Mouse (Mus musculus) lung, embryonic 16.5 days (tissue): Measurements from ENCODE around the gene Helz. TPM values are rescaled to one million over a fixed set of nuclear protein-coding genes. Genes with fewer than 3 reads are reported as not detected.
A peak's percentile ranks its signal among the peaks of the same experiment; 100 is the strongest.

Experiments
- ATAC-seq: fragments of 200-750 bp; cut with Nextera tagmentation; 2 replicates; pipeline ENCODE4 v1.8.0; 2017; ENCODE audit warnings: low read depth, mild to moderate bottlenecking, moderate library complexity
- H3K27ac ChIP-seq: fragments of 300-500 bp; sonication (generic); 2 replicates; pipeline ENCODE4 v1.5.1; 2014; ENCODE audit warnings: mild to moderate bottlenecking, control low read depth, low read length
- H3K27me3 ChIP-seq: fragments of 300-500 bp; sonication (generic); 2 replicates; pipeline ENCODE4 v1.6.1; 2014; ENCODE audit warnings: low read depth, low read length, mixed read lengths; ENCODE audit not compliant: control insufficient read depth, insufficient read depth
- H3K36me3 ChIP-seq: fragments of 300-500 bp; sonication (generic); 2 replicates; pipeline ENCODE4 v1.6.1; 2014; ENCODE audit warnings: low read length; ENCODE audit not compliant: control insufficient read depth, insufficient read depth
- H3K4me1 ChIP-seq: fragments of 300-500 bp; sonication (generic); replicated peaks from 2 replicates; pipeline ENCODE4 v1.6.1; 2014; ENCODE audit warnings: low read length, mixed read lengths; ENCODE audit not compliant: control insufficient read depth, insufficient read depth
- H3K4me2 ChIP-seq: fragments of 300-500 bp; sonication (generic); 2 replicates; pipeline ENCODE4 v1.6.1; 2014; ENCODE audit warnings: low read depth, low read length, control low read depth
- H3K4me3 ChIP-seq: fragments of 300-500 bp; sonication (generic); 2 replicates; pipeline ENCODE4 v1.5.1; 2014; ENCODE audit warnings: mild to moderate bottlenecking, low read length, control low read depth
- H3K9ac ChIP-seq: fragments of 300-500 bp; sonication (generic); 2 replicates; pipeline ENCODE4 v1.6.1; 2014; ENCODE audit warnings: low read length, control low read depth
- H3K9me3 ChIP-seq: fragments of 300-500 bp; sonication (generic); 2 replicates; pipeline ENCODE4 v1.6.1; 2016; ENCODE audit warnings: low read length; ENCODE audit not compliant: control insufficient read depth
- WGBS: fragments of 180-500 bp; shearing (Covaris S2); extraction: QIAGEN DNeasy Blood & Tissue Kit; methylation state at CpG from one replicate; pipeline ENCODE4 v1.1.7; 2014; 5-methylcytosine and 5-hydroxymethylcytosine counted together
- polyA plus RNA-seq: library from polyadenylated mRNA; unstranded; fragments of >200 nt; fragmentation: Nextera tagmentation; extraction: Ambion mirVana; gene quantifications from 2 replicates; pipeline ENCODE4 v1.2.1, GENCODE M21; 2015

Helz gene
- polyA plus RNA-seq, 1 experiment from 2014 or later, result 21.3 TPM

DNA sequence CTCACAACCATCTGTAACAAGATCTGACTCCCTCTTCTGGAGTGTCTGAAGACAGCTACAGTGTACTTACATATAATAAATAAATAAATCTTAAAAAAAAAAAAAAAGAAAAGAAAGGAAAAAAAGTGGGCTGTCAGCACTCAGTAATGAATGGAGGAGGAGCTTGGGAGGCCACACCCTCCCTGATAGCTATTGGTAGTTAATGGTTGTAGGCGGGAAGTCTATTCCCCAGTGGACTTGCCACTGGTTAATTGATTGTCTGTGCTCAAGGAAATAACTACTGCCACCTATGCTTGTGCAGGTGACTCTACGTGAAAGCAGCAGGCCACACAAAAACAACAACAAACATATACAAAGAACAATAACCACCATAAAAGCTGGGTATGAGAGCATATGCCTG is 31.3 kb upstream of the Helz start:
- no peaks in the 10 kb centered on the region for H3K27me3 ChIP-seq
- H3K4me3 ChIP-seq, result no peak overlapping the region
- H3K9ac ChIP-seq, result no peak overlapping the region
- H3K4me1 ChIP-seq, result peaks cover 4% of the 10 kb centered on the region; the same call in 1 of the 2 replicates
- 92% methylated on average over 2 of the region's 2 CpGs for WGBS
- no peak overlapping the region for H3K4me2 ChIP-seq
- no peaks in the 10 kb centered on the region for H3K9me3 ChIP-seq
- ATAC-seq, result no peak
- H3K36me3 ChIP-seq, result no peaks in the 10 kb centered on the region
- H3K27ac ChIP-seq, result no peak overlapping the region

DNA sequence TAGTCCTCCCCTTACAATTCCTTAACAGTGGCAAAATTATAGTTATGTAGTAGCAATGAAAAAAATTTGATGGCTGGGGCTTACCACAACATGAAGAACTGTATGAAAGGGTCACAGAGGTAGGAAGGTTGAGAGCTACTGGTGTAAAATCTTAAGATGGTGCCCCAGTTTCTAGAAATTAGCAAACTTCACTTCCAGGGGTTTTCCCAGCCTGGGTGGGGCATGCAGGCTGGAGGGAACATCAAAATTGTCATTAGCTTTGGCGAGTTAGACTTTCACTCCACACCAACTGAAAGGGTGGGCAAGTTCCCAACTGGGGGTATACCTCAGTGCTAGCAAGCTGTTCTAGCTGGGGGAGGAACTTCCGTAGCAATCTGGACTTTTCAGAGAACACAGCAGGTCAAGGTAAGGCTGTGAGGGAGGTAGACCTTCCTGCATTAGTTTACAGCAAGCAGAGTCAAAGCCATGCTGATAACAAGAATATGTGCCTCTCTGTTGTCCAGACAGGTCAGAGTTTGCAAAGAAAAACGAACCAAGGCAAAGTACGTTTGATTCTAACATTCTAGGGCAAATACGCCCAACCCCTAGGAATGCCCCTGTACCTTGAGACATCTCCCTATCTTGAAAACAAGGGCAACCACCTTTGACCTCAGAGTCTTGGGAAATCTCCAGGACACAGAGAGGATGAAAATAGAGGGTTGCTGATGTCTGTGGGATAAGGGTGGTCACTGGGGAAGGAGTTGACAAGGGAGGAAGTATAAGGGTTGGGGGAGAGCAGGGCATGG is 28.9 kb upstream of the Helz start:
- ATAC-seq, result no peak
- no peak overlapping the region for H3K4me3 ChIP-seq
- H3K27ac ChIP-seq, result no peak overlapping the region
- no peak overlapping the region for H3K9ac ChIP-seq
- WGBS, result 56% methylated on average over 5 of the region's 5 CpGs
- no peaks in the 10 kb centered on the region for H3K9me3 ChIP-seq
- no peaks in the 10 kb centered on the region for H3K27me3 ChIP-seq
- H3K4me2 ChIP-seq, result no peak overlapping the region
- H3K4me1 ChIP-seq, result no peaks in the 10 kb centered on the region
- H3K36me3 ChIP-seq, result no peaks in the 10 kb centered on the region

DNA sequence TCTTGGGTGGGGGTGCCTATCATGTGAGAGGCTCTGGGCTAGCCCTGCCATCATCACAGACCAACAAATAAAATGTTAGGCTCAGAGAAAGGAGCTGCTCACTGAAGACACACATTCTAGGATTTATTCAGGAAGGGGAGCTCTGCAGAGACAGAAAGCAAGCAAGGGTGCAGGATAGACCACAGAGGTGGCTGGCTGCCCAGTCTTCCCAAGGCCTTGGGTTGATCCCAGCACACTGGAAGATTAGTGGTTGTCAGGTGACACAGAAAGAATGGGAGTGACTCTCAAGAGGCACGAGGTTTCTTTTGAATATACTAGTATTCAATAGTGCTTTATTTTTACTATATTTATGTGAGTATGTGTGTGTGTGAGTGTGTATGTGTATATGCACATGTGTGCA is 26.6 kb upstream of the Helz start:
- no peak for ATAC-seq
- no peaks in the 10 kb centered on the region for H3K4me1 ChIP-seq
- no peak overlapping the region for H3K9ac ChIP-seq
- H3K36me3 ChIP-seq, result no peaks in the 10 kb centered on the region
- no peak overlapping the region for H3K4me3 ChIP-seq
- H3K4me2 ChIP-seq, result no peak overlapping the region
- H3K27me3 ChIP-seq, result no peaks in the 10 kb centered on the region
- H3K27ac ChIP-seq, result no peak overlapping the region
- 62% methylated on average over 1 of the region's 1 CpGs for WGBS
- H3K9me3 ChIP-seq, result no peaks in the 10 kb centered on the region

DNA sequence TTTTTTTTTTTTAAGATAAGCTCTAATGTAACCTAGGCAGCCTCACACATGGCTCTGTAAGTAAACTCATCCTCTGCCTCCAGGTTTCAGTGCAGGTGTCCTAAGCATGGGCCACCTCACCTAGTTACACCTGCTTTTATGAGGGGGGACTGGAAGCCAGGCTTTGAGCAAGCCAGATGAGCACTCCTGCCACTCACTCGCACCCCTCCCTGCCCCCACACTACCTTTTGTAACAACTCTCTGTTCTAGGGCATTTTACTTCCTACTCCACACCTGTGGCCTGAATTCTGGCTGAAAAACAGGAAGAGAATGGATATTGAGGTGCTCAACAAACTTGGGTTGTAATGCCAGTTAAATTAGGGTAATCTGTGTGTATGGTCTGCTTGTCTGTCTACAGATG is 22.8 kb upstream of the Helz start:
- H3K9me3 ChIP-seq, result no peaks in the 10 kb centered on the region
- no peak overlapping the region for H3K4me2 ChIP-seq
- no peak for ATAC-seq
- no peaks in the 10 kb centered on the region for H3K4me1 ChIP-seq
- H3K4me3 ChIP-seq, result no peak overlapping the region
- H3K27me3 ChIP-seq, result no peaks in the 10 kb centered on the region
- H3K27ac ChIP-seq, result no peak overlapping the region
- no peaks in the 10 kb centered on the region for H3K36me3 ChIP-seq
- no peak overlapping the region for H3K9ac ChIP-seq
- WGBS, result 65% methylated on average over 1 of the region's 1 CpGs

DNA sequence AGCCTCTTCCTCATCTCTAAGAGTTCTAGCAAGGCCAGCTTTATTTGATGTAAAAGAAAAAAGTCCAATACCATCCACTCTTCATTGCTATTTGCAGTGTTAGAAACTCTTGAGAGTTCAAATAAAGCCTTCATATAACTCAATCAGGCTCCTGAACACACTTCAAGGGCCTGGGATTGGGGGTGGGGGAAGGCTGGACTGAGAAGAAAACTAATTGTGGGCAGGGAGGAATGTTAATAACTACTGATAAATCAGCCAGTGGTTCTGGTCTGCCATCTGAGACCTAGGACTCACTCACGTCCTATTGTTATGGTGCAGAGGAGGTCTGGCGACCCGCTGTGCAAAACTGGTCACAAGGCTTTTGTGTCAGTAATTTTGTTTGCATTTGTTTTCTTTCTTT is 20.1 kb upstream of the Helz start:
- no peak overlapping the region for H3K4me2 ChIP-seq
- ATAC-seq, result 0 out of 2 replicates have a peak, but pooled peaks have one; percentile 31
- H3K9me3 ChIP-seq, result no peaks in the 10 kb centered on the region
- H3K36me3 ChIP-seq, result no peaks in the 10 kb centered on the region
- no peaks in the 10 kb centered on the region for H3K27me3 ChIP-seq
- H3K4me1 ChIP-seq, result no peaks in the 10 kb centered on the region
- H3K9ac ChIP-seq, result no peak overlapping the region
- no peak overlapping the region for H3K4me3 ChIP-seq
- H3K27ac ChIP-seq, result no peak overlapping the region; the same call in 1 of the 2 replicates
- WGBS, result 51% methylated on average over 3 of the region's 3 CpGs

DNA sequence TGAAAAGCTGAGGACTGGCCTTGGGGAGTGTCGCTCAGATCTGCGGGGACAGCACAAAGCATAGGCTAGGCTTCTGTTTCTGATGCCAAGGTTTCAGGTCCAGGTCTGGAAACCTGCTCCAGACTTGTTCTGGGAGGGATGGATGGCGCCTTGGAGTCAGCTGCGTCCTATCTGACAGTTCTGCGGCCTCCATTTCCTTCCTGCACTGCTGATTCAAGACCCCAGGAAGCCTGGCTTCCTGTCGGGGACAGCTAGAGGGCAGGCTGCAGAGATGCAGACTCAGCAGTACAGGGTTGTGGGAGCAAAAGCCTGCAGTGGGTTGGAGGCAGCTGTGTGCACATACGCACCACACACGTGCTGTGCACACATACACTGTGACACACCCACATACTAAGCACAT is 18.4 kb upstream of the Helz start:
- H3K27ac ChIP-seq, result no peak overlapping the region
- H3K4me3 ChIP-seq, result no peak overlapping the region
- 37% methylated on average over 8 of the region's 8 CpGs for WGBS
- no peak overlapping the region for H3K9ac ChIP-seq
- ATAC-seq, result peak; percentile 71
- H3K36me3 ChIP-seq, result no peaks in the 10 kb centered on the region
- no peaks in the 10 kb centered on the region for H3K27me3 ChIP-seq
- no peaks in the 10 kb centered on the region for H3K4me1 ChIP-seq
- no peaks in the 10 kb centered on the region for H3K9me3 ChIP-seq
- no peak overlapping the region for H3K4me2 ChIP-seq

GRCm38 (mm10) chr11:107531445-107531844 is 16.3 kb upstream of the Helz start:
- Histone ChIP-seq H3K4me2 (no peak overlapping the region), H3K36me3 (no peaks in the 10 kb centered on the region), H3K27ac (no peak overlapping the region), H3K9ac (no peak overlapping the region), H3K9me3 (no peaks in the 10 kb centered on the region), H3K4me3 (no peak overlapping the region), H3K4me1 (no peaks in the 10 kb centered on the region), H3K27me3 (no peaks in the 10 kb centered on the region)
- 73% methylated on average over 4 of the region's 4 CpGs for WGBS
- no peak for ATAC-seq

DNA sequence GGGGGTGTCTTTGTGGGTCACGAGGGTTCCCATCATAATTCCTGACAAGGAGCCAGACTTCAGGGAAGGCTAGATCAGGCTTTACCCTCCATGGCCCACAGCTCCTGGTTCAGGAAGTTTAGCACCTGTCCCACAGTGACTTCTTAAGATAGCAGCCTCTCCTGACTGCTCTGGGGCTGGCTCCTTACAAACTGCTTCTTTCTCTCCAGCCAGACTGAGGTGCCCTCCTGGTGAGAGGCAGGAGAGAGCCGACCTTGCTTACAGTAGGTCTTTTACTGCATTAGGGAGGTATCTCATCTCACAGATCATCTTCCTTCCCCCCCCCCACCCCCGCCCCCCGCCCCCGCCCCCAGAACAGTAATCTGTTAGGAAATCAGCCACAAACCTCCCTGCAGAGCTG is 15.5 kb upstream of the Helz start:
- H3K27me3 ChIP-seq, result no peaks in the 10 kb centered on the region
- no peak overlapping the region for H3K4me2 ChIP-seq
- no peak overlapping the region for H3K4me3 ChIP-seq
- WGBS, result 54% methylated on average over 2 of the region's 5 CpGs
- no peak for ATAC-seq
- H3K9me3 ChIP-seq, result no peaks in the 10 kb centered on the region
- H3K4me1 ChIP-seq, result no peaks in the 10 kb centered on the region
- no peak overlapping the region for H3K9ac ChIP-seq
- no peaks in the 10 kb centered on the region for H3K36me3 ChIP-seq
- H3K27ac ChIP-seq, result no peak overlapping the region

GRCm38 (mm10) chr11:107538994-107539393 is 8.7 kb upstream of the Helz start:
- Histone ChIP-seq H3K27ac (no peak overlapping the region), H3K4me1 (no peaks in the 10 kb centered on the region), H3K4me2 (no peak overlapping the region), H3K9ac (no peak overlapping the region), H3K36me3 (no peaks in the 10 kb centered on the region), H3K27me3 (no peaks in the 10 kb centered on the region), H3K4me3 (no peak overlapping the region), H3K9me3 (no peaks in the 10 kb centered on the region)
- ATAC-seq, result no peak
- 81% methylated on average over 4 of the region's 4 CpGs for WGBS
